Mouse (Mus musculus): Measurements from ENCODE around the gene Spaar. TPM values are rescaled to one million over a fixed set of nuclear protein-coding genes. Genes with fewer than 3 reads are reported as not detected.

Gene Spaar
- total and polyA plus RNA-seq, 3 experiments: not detected

DNA sequence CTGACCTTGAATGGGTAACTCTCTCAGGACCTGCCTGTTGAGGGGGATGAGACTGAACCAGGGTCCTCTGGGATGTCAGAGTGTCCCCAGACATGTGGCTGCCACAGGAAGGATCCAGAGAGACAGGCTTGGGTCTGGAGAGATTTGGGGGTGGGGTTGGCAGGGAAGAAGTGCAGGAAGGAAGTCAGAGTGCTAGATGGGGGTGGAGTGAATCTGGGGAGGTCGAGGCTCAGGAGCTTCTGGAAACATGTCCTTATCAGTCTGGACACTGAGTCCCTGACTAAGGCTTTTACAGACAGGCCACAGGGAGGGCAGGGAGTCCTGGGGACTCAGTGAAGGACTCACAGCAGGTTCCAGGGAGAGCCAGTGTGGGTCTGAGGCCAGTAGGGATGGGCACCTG is 2.3 kb downstream of the Spaar start:
- Histone ChIP-seq H3K79me2 (ENCODE audit: control insufficient read depth, insufficient read depth, low read length, poor library complexity) (no peaks in the 10 kb centered on the region), H3K4me3 (ENCODE audit: control insufficient read depth in 1 of 2, insufficient read depth in 1 of 2, low read depth in 2 of 2, low read length in 2 of 2) (no peak overlapping the region), H3K27ac (ENCODE audit: control insufficient read depth, low read depth, low read length) (no peak overlapping the region), H3K36me3 (ENCODE audit: control insufficient read depth in 1 of 2, insufficient read depth in 2 of 2, low read length in 2 of 2) (no peaks in the 10 kb centered on the region), H3K9ac (ENCODE audit: control insufficient read depth, low read depth, low read length, poor library complexity, severe bottlenecking) (no peak overlapping the region), H3K9me3 (replicated peaks; ENCODE audit: insufficient read depth, low read length) (no peaks in the 10 kb centered on the region), H3K4me1 (ENCODE audit: control insufficient read depth in 1 of 2, insufficient read depth in 2 of 2, low read length in 2 of 2) (peaks cover 0 to 19% of the 10 kb centered on the region in 2 experiments; a peak in 2 of 4 replicates), H3K27me3 (ENCODE audit: control insufficient read depth in 1 of 2, insufficient read depth in 2 of 2, low read length in 2 of 2) (peaks cover 0 to 2% of the 10 kb centered on the region in 2 experiments; a peak in 2 of 4 replicates)
- TF ChIP-seq TBP (IDR thresholded peaks at IDR 0.05; ENCODE audit: low read depth, low read length): no peak
- no peak for TF ChIP-seq HCFC1 (IDR thresholded peaks at IDR 0.05; ENCODE audit: low read depth, low read length)
- no peak for TF ChIP-seq E2F4 (IDR thresholded peaks at IDR 0.05; ENCODE audit: borderline replicate concordance, low read depth, low read length)
- no peak for TF ChIP-seq USF2 (IDR thresholded peaks at IDR 0.05; ENCODE audit: borderline replicate concordance in 1 of 2, insufficient read depth in 1 of 2, low read depth in 1 of 2, low read length in 2 of 2)
- no peak for TF ChIP-seq ETS1 (IDR thresholded peaks at IDR 0.05; ENCODE audit: low read depth, low read length)
- no peak for TF ChIP-seq TCF12 (IDR thresholded peaks at IDR 0.05; ENCODE audit: low read depth, low read length)
- TF ChIP-seq CHD1 (IDR thresholded peaks at IDR 0.05; ENCODE audit: low read depth, low read length): no peak
- TF ChIP-seq RAD21 (IDR thresholded peaks at IDR 0.05; ENCODE audit: low read depth, low read length): no peak
- TF ChIP-seq TAL1 (IDR thresholded peaks at IDR 0.05; ENCODE audit: low read length): no peak
- TF ChIP-seq EP300 (IDR thresholded peaks at IDR 0.05; ENCODE audit: low read depth in 1 of 2, low read length in 2 of 2): no peak
- TF ChIP-seq MAZ (IDR thresholded peaks at IDR 0.05; ENCODE audit: low read depth, low read length): no peak
- TF ChIP-seq RCOR1 (IDR thresholded peaks at IDR 0.05; ENCODE audit: low read depth, low read length): no peak
- no peak for DNase-seq (ENCODE audit: low read depth, low spot score)

DNA sequence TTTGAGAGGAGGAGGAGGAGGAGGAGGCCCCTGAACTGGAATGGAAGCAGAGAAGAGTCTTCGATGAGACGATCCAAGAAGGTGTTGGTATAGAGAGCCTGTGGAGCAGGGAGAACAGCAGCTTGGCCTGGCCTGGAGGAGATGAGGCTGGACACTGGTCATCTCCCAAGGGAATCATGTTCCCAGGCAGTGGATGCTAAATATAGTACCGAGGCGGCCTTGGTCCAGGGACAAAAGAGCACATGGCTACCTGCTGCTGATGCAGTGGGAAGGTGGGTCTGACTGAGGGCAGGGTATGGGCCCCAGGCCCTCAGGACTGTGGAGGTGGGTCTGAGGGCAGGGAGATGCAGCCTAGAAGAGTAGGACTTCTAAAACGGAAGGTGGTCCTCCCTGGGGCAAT is 3.4 kb downstream of the Spaar start:
- Histone ChIP-seq H3K9ac (ENCODE audit: control insufficient read depth, low read depth, low read length, poor library complexity, severe bottlenecking) (no peak overlapping the region), H3K27ac (ENCODE audit: control insufficient read depth, low read depth, low read length) (no peak overlapping the region), H3K79me2 (ENCODE audit: control insufficient read depth, insufficient read depth, low read length, poor library complexity) (no peaks in the 10 kb centered on the region), H3K4me3 (ENCODE audit: control insufficient read depth in 1 of 2, insufficient read depth in 1 of 2, low read depth in 2 of 2, low read length in 2 of 2) (no peak overlapping the region), H3K27me3 (ENCODE audit: control insufficient read depth in 1 of 2, insufficient read depth in 2 of 2, low read length in 2 of 2) (peaks cover 0 to 2% of the 10 kb centered on the region in 2 experiments; a peak in 3 of 4 replicates), H3K9me3 (replicated peaks; ENCODE audit: insufficient read depth, low read length) (no peaks in the 10 kb centered on the region), H3K36me3 (ENCODE audit: control insufficient read depth in 1 of 2, insufficient read depth in 2 of 2, low read length in 2 of 2) (no peaks in the 10 kb centered on the region), H3K4me1 (ENCODE audit: control insufficient read depth in 1 of 2, insufficient read depth in 2 of 2, low read length in 2 of 2) (peaks cover 0 to 17% of the 10 kb centered on the region in 2 experiments; a peak in 2 of 4 replicates)
- TF ChIP-seq EP300 (IDR thresholded peaks at IDR 0.05; ENCODE audit: low read depth in 1 of 2, low read length in 2 of 2) (no peak), NRF1 (IDR thresholded peaks at IDR 0.05; ENCODE audit: insufficient read depth, low read depth, low read length, poor library complexity, severe bottlenecking) (no peak), SMC3 (IDR thresholded peaks at IDR 0.05; ENCODE audit: low read depth, low read length) (no peak), TAL1 (IDR thresholded peaks at IDR 0.05; ENCODE audit: low read length) (no peak), UBTF (IDR thresholded peaks at IDR 0.05; ENCODE audit: borderline replicate concordance, insufficient read depth, low read depth, low read length) (no peak), ETS1 (IDR thresholded peaks at IDR 0.05; ENCODE audit: low read depth, low read length) (no peak), GATA1 (IDR thresholded peaks at IDR 0.05; ENCODE audit: low read depth, low read length) (no peak), CTCF (IDR thresholded peaks at IDR 0.05 in 2 of 3, conservative IDR thresholded peaks at IDR 0.05 in 1 of 3; ENCODE audit: control insufficient read depth in 1 of 3, insufficient read depth in 1 of 3, low read depth in 2 of 3, low read length in 3 of 3, poor library complexity in 1 of 3, severe bottlenecking in 1 of 3) (no peak), MAZ (IDR thresholded peaks at IDR 0.05; ENCODE audit: low read depth, low read length) (no peak), ZMIZ1 (IDR thresholded peaks at IDR 0.05; ENCODE audit: low read depth, low read length) (no peak), CHD2 (IDR thresholded peaks at IDR 0.05; ENCODE audit: low read length) (no peak), NELFE (IDR thresholded peaks at IDR 0.05; ENCODE audit: low read depth, low read length) (no peak)
- DNase-seq (ENCODE audit: low read depth, low spot score): no peak
